Mouse (Mus musculus) heart, postnatal 14 days (tissue): ENCODE results near the gene Dzip1l. TPM values are rescaled to one million over a fixed set of nuclear protein-coding genes. Genes with fewer than 3 reads are reported as not detected.

Experiments
- DNase-seq, 2 experiments: peaks; one replicate each; pipeline ENCODE4 v3.0.0; 2021 to 2022
- intact Hi-C: fragments of 180-260 bp; cut with DNase I; formaldehyde crosslinking; loops from one replicate; pipeline ENCODE4 v1.15.1; 2025
- total RNA-seq, 2 experiments: library from RNA; stranded (reverse); gene quantifications; 2 replicates each; pipeline ENCODE4 v1.2.3; 2021

Gene Dzip1l
- total RNA-seq, 2 experiments from 2014 or later = 5.0 to 7.0 TPM

DNA sequence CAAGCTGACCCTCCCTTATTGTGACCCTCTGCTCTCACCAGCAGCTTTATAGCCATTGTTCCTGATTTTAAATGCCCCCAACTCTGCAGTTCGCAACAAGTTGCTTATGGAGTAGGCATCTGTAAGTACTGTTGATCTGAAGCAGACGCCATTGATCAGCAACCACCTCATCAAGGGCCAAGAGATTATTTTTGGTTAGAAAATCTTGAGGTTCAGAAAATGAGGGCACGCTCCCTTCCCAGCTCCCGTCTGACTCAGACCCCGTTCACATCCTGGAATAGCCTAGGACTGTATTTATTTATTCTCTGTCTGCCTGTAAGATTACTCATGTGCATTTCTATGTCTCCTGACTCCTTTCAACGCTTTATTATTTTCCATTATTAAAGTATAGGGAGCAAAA lies 16.1 kb downstream of the Dzip1l start:
- no peak for DNase-seq
- intact Hi-C loops = no loop called here

DNA sequence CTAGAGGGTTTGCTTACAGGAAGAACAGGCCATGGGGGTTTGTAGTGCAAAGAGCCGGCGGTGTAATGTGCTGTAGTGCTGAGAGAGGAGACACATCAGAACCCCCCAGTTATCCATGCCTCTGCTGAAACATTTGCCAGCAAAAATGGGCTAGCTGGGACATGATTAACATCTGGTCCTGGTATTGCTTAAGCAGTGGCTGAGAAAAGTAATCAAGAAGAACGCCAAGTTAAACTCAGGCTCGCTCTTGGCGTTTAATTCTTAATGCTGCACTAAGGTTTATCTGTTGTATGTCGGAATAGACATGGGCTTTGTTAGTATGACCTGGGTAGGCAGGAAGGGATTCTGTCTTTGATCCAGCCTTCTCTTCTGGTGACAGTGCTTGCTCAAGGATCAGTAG lies 16.8 kb downstream of the Dzip1l start:
- intact Hi-C loops = no loop called here
- no peak for DNase-seq

DNA sequence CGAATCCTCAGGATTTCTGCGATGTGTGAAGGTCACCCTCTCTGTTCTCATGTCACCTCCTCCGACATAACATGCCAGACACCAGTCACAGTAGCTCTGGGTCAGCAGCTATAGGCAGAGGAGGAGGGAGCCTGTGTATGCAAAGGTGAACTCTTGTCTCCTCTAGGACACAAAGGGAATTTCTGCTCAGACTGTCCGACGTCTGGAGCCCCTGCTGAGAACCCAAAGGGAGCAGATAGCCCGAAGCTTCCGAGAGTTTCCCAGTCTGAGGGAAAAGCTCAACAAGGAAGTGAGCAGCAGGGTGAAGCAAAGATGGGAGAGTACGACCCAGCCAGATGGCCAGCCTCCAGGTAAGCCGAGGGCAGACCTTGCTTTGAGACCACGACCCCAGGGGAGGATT lies 31.5 kb downstream of the Dzip1l start:
- DNase-seq = no peak
- intact Hi-C loops = loop anchor here (10.0 kb wide), 1 partner anchor 206 kb away; the partner anchor contains the start of gene Nme9

DNA sequence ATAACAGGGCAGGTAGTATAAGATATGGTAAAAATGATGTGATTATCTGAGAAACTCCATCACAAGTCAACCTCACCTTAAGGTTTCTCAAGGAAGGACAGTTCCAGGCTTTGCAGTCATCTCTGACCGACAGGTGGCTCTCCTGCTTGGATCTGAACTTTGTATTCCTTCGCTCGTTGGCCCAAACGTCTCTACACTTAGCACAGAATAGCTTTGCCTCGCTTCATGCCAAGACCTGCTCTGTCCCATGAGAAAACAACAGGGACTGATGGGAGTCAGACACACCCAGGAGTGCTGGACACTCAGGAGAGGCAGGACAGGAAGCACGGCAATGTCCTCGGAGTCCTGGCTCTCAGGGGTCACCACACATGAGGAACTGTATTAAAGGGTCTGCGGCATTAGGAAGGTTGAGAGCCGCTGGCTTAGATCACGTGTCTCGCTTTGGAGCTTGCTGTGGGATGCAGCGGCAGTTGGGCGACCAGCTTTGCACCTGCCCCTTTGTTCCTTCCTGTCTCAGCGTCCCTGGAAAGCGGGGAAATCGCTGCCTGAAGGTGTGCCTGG lies 32.4 kb downstream of the Dzip1l start:
- intact Hi-C loops = loop anchor here (2.0 to 10.0 kb wide), 2 partner anchors 75 to 207 kb away; partner anchors contain the start of gene Nme9
- no peak for DNase-seq

DNA sequence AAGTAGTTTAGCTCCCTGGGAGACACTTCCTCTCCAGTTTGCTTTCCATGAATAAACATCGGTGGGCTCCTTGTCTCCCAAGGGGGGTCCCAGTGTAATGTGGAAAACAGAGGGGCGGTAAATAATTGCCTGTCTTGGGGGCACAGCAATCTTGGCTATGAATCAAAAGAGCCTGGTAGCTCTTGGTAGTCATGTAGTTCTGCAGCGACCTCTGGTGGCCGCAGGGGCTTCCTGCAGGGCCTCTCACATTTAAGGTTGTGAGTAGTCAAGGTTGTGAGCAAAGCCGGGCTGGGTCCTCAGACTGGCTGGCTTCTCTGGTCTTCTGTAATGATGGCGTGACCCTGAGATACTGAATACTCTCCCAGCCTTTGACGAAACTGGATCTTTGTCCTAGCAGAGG lies 33.1 kb downstream of the Dzip1l start:
- intact Hi-C loops = loop anchor here (2.0 to 10.0 kb wide), 2 partner anchors 76 to 208 kb away; partner anchors contain the start of gene Nme9
- peak; percentile 59 to 75 for DNase-seq

DNA sequence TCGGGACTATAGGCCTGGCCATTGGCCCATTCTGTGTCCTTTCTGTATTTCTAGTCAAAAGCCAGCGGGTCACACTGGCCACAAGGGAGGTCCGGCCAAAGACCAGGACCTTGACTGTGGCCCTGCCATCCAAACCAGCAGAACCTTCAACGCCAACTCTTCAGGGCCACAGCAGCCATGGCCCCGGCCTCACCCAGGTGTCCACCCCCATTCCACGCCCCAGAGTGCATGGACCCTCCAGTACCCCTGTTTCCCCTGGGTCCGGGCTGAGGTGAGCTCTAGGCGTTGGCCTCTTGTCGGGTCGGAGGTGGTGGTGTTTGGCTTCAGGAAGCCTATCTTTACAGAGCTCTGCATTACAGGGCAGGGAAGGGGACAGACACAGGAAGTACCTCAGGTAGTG lies 33.6 kb downstream of the Dzip1l start:
- DNase-seq = no peak
- intact Hi-C loops = loop anchor here (2.0 to 10.0 kb wide), 2 partner anchors 76 to 208 kb away; partner anchors contain the start of gene Nme9

DNA sequence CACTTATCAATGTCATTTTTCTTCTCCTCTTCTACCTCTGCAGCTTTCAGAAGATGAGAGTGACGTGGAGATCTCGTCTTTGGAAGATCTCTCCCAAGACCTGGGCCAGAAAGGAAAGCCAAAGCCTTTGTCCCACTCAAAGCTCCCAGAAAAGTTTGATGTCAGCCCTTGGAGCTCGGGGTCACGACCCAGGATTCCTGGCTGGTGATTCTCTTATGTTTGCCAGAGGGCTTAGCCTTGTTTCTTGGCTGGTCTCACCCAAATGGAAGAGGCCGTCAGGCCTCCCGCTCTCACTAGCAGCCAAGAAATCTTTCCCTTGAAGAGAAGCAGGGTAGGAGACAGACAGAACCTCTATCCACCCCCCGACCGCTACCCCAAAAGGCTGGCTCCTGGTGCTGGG lies 38.3 kb downstream of the Dzip1l start:
- peak; percentile 11 to 53 for DNase-seq
- intact Hi-C loops = loop anchor here (10.0 kb wide), 1 partner anchor 213 kb away; the partner anchor contains the start of gene Nme9

DNA sequence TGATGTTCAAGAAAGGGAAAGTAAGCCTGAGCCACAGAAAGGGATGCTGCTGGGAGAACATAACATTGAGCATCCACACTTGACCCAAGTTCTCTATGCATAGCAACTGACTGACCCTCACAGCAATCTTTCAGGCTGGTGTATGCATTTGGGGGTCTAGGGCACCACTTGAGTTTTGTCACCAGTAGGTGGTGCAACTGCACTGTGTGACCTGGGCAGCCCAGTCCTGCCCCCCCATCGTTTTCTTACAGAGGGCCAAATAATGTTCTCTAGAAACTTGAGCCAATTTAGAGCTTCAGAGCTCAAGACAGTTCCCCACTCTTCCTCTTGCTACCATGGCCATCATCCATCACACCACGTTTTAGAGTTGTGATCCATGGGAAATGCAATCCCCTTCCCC lies 42.3 kb downstream of the Dzip1l start:
- DNase-seq = peak in 1 of 2 experiments; percentile 14
- intact Hi-C loops = no loop called here

DNA sequence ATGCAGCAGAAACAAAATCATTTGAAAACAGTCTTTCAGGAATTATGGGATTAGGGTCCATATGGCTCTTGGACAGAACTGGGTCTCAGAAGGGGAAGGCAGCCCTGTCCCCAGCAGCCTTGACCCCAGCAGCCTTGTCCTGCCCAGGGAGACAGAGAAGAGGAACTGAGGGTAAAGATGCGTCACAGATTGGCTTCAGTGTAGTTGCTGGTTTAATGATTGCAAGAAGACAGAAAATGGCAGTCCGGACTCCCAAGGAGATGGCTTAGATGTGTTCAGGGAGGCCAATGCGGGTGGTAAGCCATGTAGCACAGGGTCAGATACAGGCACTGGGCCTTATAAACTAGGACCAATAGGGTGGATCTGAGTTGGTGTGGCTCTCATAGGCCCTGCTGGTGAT lies 46.4 kb downstream of the Dzip1l start:
- intact Hi-C loops = no loop called here
- no peak for DNase-seq

DNA sequence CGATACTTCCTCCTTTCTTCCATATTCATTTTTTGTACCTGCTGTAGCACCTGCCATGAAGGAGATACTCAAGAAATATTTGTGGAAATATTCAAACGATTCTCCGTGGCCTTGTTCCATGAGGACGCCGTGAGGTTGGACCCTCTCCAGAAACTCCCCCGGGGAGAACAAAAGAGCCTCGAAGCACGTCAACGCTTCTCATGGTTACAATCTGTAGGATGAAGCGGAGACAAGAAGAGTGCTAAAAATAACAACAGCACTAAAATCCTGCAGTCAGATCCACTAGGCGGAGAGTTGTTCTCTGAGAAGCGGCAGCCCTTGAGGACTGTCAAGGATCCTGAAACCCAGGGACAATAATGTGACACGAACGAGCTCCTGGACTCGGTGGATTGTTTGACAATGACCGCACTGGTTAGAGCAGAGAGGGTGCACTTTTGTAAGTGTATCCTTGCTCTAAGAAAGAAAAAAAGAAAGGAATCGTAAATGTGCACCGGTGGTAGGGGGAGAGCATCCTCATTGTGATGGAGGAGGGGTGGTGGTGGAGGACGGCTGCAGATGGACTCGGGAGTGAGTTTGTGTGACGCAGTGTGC lies 52.8 kb downstream of the Dzip1l start:
- DNase-seq = no peak
- intact Hi-C loops = no loop called here

DNA sequence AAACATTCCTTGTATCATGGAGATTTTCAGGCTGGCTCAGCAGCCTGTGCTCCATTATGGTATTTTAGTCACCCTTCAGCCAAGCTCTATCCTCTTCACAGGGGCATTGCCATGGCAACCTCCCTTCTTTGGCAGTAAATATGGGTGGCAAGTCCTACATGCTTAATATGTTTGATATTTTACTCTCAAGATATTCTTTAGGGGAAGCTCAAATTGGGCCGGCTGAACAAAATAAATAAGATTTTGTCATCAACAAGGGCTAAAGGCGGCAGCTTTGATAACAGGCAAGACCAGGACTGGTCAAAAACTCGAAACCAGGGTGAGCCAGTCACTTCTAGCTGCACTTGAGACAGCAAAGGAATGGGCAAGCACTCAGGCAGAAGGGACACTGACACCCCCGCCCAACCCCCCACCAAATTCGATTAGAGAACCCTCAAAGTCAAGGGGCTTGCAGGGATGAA lies 55.8 kb downstream of the Dzip1l start:
- DNase-seq = no peak
- intact Hi-C loops = no loop called here

DNA sequence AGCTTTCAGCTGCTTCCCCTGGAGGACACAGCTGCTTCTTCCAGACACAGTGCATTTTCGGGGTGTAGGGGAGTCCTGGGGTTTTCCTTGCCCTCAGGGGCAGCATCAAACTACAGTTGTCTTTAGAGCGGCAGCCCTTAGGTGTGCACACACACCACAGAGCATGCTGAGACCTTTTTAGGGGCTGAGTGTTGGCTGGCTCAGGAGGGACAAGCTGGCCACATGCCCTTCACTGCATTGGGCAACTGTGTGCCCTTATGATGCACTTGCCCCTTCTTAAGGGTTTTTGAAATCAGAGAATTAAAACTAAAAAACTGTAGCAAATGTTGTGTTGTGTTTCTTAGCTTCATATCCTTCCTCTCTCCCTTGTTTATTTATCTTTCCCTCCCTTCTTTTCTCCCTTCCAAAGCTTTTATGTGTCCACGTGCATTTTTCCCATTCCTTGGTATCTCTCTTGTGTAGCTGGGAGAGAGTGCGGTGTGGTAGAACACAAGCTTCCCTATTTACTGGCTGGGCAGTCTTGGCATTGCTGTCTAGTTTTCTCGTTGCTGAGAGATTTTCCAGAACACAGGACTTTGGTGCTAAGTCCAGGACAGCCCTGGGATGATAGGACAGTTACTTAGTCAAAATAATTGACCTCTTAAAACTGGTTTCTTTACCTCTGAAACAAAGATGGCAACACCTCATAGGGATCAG lies 56.4 kb downstream of the Dzip1l start:
- DNase-seq = no peak
- intact Hi-C loops = no loop called here

DNA sequence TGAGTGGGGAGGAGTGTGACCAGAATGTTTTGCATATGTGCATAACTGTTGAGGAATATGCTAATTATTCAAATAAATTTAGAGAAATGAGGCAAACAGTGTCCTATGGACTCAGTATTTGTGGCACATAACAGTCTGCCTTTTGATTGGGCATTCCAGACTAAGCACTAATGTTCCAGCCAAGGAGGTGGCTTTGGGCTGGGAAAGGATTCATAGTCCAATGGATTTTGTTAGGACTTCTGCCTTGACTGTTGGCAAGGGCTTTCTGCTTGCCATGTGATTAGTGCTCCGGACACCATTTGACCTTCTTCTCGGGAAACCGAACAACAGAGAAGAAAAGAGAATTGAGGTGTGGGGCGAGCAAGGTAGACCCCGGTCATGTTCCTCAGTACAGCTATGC lies 60.5 kb downstream of the Dzip1l start:
- no peak for DNase-seq
- intact Hi-C loops = no loop called here

DNA sequence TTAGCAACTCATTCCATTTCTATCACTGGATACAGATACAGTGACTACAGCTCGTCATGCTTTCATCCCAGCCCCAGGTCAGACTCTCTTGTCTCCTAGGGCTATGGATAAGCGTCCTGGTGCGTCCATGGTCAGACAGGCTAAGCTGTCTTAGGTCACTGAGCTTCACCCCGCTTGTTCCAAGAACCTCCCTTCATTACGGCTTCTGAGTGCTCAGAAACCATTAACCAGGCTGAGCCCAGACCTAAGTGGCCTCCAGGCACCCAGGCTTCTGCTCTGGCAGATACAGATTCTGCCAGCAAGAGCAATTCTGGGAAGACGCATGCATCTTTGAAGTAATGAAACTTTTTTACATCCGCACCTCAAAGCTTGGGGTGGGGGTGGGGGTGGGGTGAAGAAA lies 61.1 kb downstream of the Dzip1l start:
- intact Hi-C loops = no loop called here
- no peak for DNase-seq

DNA sequence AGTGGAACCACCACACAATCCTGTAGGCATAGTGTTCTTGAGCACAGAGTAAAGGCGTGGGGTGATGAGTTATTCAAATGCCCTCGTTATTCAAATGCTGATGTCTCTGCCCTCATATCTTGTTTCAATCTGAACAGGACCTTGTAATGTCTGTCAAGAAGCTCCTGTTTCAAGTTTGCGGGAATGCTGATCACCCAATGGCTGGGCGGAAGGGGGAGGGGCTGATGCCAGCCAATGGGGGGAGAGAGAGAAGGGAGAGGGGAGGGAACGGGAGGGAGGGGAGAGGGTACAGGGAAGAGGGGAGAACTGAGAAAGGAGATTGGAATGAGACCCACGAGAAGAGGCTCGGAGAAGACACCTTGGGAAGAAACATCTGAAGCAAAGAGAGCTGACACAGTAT lies 65.7 kb downstream of the Dzip1l start:
- intact Hi-C loops = no loop called here
- DNase-seq = no peak

DNA sequence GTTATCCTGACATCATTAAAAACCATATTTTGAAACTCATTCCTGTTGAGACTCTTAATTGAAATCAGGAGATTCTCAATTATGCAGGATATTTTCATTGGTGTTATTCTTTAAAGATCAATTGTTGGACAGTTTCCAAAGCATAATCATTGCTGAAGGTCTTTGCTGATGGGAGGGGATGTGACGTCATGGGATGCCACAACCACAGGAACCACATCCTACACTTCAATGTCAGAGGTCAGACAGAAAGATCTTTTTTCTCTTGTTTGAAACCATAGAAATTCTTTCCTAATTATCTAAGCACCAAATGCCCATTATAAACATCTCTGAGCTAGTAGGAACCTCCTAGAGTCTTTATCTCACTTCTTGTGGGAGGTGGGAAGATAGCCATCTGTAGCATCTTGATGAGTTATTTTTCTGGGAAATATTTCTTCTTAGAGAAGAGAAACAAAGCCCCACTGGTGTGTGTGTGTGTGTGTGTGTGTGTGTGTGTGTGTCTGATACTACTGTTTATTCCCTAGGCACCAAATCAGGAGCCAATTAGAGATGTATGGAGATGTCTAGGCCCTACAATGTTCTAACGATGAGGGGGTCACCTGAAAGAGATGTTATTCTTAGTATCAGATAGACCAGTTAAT lies 70.6 kb downstream of the Dzip1l start:
- no peak for DNase-seq
- intact Hi-C loops = no loop called here

DNA sequence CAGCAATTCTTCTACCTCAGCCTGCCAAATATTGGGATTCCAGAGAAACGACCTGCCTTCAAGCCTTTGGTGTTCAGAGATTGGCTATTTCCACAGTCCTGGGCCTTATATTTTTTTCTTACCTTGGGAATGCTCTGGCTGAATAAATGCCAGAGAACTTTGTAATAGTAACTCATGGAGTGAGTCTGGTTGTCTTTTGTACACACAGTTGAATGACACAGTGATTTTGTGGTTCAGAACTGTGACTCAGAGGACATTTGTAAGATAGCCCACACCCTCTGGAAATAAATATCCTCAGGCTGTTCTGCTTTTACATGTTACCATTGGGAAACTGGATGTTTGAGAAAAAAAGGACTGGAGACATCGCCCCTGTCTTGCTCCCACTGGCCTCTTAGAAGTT lies 71.9 kb downstream of the Dzip1l start:
- DNase-seq = no peak

DNA sequence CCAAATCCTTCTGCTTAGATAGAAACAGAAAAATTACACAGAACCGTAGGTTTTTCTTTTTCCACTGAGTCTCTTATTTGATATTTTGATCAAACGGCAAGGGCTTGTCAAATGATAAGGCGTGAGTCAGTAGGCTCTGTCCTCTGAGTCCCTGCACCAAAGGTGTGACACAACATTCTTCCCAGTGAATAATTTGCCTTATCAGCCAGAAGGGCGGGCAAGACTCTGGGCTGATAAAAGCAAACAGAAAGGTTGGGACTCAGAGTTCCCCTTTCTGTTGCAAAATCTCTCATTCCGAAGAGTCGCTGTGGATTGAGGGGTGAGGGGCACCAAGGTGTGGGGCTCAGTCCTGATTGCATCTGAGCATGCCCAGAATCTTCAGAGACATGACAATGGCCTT lies 72.9 kb downstream of the Dzip1l start:
- intact Hi-C loops = no loop called here
- DNase-seq = no peak

More for the DNA sequence above, 71.9 kb downstream of the Dzip1l start:
- intact Hi-C loops = no loop called here

DNA sequence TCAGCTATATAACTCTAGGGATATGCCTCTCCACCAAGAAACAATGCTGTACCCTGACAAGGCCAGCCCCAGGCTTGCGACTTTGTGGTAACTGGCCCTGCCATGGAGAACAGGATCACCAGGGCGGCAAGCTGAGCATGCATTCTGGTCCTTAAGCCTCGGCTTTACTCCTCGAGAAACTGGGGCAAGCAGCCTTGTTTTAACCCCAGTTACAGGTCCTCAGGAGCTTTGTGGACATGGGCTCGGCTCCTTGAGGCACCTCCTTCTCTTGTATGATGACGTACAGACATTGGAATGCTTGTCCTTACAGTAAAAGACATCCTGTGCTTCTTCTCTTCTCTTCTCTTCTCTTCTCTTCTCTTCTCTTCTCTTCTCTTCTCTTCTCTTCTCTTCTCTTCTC lies 74.4 kb downstream of the Dzip1l start:
- intact Hi-C loops = no loop called here
- no peak for DNase-seq

DNA sequence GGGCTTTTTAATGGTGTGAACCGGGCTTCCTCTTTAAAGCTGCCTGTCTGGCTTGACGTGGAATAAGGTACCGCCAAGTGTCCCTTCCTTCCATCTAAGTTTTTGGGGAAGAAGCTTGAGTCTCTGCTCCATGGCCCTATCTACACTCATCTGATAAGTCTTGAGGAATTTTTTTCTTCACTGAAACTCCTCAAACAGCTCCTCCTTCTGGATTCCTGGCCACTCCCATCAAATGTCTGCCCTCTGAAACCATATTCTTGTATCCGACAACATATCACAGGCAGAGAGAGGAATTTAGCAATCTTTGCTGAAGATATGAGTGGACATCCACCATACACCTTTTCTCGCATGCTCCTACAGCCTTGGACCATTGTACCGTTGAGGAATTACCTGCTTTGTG lies 77.0 kb downstream of the Dzip1l start:
- intact Hi-C loops = no loop called here

DNA sequence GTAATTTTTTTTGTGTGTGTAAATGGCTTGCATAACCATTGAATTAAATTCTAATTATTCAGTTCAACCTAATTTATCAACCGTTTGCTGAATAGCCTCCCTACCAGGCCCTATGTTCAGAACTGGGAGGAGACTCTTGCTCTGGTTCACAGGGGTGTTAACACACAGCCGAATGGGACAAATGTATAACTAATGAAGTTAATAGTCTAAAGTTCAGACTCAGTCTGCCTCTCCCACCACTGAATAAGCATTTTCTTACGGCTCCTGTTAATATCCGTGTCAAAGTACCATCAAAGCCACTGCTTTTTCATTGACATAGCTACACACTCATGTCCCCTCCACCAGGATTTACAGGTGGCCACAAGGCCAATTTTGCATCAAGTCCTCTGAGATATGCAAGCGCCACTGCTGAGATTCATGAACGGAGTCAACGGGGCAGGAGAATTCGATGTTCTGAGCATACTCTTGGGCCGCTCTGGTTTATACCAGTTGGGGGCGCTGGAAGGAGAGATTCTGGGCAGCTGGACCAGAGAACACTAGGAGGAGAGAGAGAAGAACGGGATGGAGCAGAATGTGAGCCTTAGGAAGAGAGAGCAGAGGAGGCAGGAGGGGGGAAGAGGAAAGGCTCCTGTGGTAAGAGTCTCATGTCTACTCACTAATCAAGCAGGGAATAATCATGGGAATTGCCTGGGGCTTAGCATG lies 78.3 kb downstream of the Dzip1l start:
- DNase-seq = no peak
- intact Hi-C loops = no loop called here

More for the DNA sequence above, 77.0 kb downstream of the Dzip1l start:
- no peak for DNase-seq
